Mouse (Mus musculus) megakaryocyte, adult 5-6 weeks (primary cell): ENCODE measurements around the gene BC034090. TPM values are rescaled to one million over a fixed set of nuclear protein-coding genes. Genes with fewer than 3 reads are reported as not detected.
A peak's percentile ranks its signal among the peaks of the same experiment; 100 is the strongest.

Experiments
- ATAC-seq: 2 replicates; pipeline ENCODE4 v1.8.0; 2016; ENCODE audit warnings: mild to moderate bottlenecking, inconsistent platforms; ENCODE audit not compliant: poor library complexity, severe bottlenecking
- total RNA-seq, 2 experiments: library from RNA; stranded (forward) in 1 of 2; stranded (reverse) in 1 of 2; fragments of 153-499, 151-499 nt in 1 of 2; fragments of 221-1000, 200-1000 nt in 1 of 2; gene quantifications; 2 replicates each; pipeline versions ENCODE4 v1.2.3 to v1.2.4; 2015 to 2017

BC034090 gene
- total RNA-seq, 2 experiments from 2014 or later: not detected

- ATAC-seq: no peak; the same call in 1 of the 2 replicates
Observed at GRCm38 (mm10) chr1:155200967-155201366, 43.3 kb downstream of the BC034090 start.

DNA sequence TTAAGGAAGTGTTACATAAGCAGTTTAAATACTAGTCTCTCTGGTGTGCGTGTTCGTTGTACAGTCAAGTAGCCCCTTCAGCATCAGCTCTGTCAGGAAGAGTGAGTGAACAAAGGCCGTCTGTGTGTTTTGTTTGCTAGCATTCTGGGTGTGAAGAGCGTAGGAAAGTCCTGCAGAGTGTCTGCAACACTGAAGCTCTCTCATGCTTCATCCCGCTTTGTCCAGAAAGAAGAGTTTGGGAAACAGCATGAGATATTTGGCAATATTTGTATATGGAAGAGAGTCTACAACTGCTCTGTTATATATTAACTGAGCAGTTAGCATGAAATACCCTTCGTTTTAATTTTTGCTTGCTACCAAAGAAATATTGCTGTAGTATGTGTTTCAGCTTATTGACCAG lies 44.7 kb downstream of the BC034090 start:
- ATAC-seq: no peak

DNA sequence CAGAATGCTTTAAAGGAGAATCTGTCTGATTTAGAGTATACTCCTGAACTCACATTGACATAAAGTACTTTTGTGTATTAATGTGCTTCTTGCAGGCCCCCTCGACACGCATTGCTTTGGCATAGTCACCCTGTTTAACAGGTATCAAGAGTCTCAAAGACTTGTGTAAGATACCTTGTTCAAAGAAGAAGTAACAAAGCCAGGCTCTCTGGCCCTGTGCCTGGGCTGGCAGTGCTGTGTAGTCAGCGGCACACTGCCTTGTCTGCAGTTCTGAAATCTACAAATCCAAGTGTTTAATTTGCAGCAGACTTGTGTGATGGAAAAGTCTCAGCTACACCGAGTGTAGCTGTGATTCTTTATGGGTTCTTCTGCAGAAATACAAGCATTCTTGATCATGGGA lies 47.6 kb downstream of the BC034090 start:
- no peak for ATAC-seq

GRCm38 (mm10) chr1:155192805-155193368 lies 51.4 kb downstream of the BC034090 start:
- ATAC-seq: no peak

GRCm38 (mm10) chr1:155191671-155192070 lies 52.6 kb downstream of the BC034090 start:
- ATAC-seq: no peak

GRCm38 (mm10) chr1:155191219-155191618 lies 53.0 kb downstream of the BC034090 start:
- ATAC-seq: no peak

- no peak for ATAC-seq
Observed at GRCm38 (mm10) chr1:155188656-155189055, 55.6 kb downstream of the BC034090 start.

DNA sequence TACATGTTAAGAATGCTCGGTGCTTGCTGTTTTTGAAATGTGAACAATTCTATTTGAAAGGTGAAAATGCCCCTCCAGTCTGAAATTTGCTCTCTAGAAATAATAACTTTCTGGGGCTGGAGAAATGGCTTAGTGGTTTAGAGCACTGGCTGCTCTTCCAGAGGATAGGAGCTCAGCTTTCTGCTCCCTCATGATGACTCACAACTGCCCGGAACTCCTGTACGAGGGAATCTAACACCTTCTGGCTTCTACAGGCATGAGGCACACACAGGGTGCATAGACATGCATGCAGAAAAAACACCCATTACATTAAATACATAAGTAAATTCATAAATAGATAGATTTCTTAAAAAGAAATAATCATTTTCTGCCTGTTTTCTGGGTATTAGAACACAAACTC lies 60.1 kb downstream of the BC034090 start:
- ATAC-seq: no peak

DNA sequence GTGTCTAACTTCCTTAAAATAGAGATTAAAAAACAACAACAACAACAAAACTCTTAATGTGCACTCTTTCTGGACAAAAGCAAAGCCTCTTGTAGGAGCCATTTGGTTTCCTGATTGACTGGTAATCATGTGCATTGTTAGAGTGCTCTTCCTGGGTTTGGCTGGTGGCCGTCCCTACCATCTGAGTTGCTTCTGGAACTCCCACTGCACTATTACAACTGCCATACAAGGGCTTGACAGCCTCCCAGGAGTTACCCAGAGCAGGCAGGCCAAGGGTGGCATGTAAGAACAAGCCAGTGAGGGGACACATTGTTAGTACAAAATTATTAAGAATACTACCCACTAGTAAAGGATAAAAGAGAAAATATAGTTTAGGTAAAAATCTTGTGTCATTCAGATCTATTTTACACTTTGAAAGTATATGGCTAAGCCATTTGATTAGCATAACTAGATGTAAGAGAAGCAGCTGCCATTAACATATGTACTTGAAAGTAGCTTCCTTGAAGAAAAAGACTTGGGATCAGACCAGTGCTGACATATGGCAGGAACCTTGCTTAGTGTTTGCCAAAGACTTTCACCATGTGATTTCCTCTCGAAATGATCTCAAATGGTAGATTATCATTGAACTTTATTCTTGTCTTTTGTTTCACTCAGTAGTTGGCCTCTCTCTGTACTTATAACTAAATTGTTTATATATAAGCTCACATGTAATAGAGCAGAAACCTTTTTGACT lies 65.9 kb downstream of the BC034090 start:
- no peak for ATAC-seq

- no peak for ATAC-seq
Observed at GRCm38 (mm10) chr1:155174424-155174823, 69.8 kb downstream of the BC034090 start.

DNA sequence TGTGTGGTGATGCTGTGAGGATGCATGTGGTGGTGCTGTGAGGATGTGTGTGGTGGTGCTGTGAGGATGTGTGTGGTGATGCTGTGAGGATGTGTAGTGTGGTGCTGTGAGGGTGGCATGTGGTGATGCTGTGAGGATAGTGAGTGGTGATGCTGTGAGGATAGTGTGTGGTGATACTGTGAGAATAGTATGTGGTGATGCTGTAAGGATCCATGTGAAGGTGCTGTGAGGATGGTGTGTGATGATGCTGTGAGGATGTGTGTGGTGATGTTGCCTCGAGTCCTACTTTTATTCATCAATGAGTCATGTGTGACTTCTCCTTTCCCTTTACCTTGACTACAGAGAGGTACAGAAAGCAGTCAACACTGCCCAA lies 70.6 kb downstream of the BC034090 start:
- ATAC-seq: 0 out of 2 replicates have a peak, but pooled peaks have one; percentile 21

DNA sequence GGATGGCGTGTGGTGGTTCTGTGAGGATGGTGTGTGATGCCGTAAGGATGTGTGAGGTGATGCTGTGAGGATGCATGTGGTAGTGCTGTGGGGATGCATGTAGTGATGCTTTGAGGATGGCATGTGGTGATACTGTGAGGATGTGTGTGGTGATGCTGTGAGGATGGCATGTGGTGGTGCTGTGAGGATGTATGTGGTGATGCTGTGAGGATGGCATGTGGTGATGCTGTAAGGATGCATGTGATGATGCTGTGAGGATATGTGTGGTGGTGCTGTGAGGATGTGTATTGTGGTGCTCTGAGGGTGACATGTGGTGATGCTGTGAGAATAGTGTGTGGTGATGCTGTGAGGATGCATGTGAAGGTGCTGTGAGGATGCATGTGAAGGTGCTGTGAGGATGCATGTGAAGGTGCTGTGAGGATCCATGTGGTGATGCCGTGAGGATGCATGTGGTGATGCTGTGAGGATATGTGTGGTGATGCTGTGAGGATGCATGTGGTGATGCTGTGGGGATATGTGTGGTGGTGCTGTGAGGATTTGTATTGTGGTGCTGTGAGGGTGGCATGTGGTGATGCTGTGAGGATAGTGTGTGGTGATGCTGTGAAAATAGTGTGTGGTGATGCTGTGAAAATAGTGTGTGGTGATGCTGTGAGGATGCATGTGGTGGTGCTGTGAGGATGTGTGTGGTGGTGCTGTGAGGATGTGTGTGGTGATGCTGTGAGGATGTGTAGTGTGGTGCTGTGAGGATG lies 71.2 kb downstream of the BC034090 start:
- ATAC-seq: peak; percentile 27; the same call in 1 of the 2 replicates

- no peak for ATAC-seq
Observed at GRCm38 (mm10) chr1:155169935-155170334, 74.3 kb downstream of the BC034090 start.

DNA sequence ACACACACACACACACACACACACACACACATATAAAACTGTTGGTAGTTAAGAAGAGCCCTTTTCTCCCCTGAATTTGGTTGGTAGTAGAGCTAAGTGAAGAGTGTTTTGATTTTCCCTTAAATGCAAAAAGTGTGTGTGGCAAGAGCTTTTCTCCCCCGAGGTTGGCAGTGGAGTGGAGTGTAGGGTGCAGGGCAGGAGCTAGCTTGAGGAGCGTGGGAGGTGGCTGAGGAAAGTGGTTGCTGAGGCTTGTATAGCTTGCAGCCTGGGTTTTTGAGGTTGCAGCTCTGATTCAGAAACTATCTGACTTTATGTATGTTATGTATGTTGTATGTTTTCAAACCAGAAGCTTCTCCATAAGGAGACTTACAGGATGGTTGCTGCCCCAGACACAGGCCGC lies 76.8 kb downstream of the BC034090 start:
- ATAC-seq: no peak

Other genes with a start within 250 kb of the BC034090 start
- 58.4 and 62.3 TPM in 2 replicates for gene Ier5, start 144.8 kb downstream of the BC034090 start, total RNA-seq (2015)
- gene Ier5, start 144.8 kb downstream of the BC034090 start, total RNA-seq (2017): 35.4 and 38.3 TPM in 2 replicates
- gene Mr1, start 97.6 kb downstream of the BC034090 start, total RNA-seq (2015): 4.5 TPM in 2 replicates
- gene Mr1, start 97.6 kb downstream of the BC034090 start, total RNA-seq (2017): 3.0 and 4.6 TPM in 2 replicates
- 12.8 and 18.0 TPM in 2 replicates for gene Stx6, start 85.7 kb downstream of the BC034090 start, total RNA-seq (2015)
- gene Stx6, start 85.7 kb downstream of the BC034090 start, total RNA-seq (2017): 34.8 and 36.4 TPM in 2 replicates
- 67.5 and 69.2 TPM in 2 replicates for gene Xpr1, start 173.0 kb upstream of the BC034090 start, total RNA-seq (2015)
- gene Xpr1, start 173.0 kb upstream of the BC034090 start, total RNA-seq (2017): 31.5 and 38.9 TPM in 2 replicates